ENCODE assay signal across 9 mouse cellular contexts in genomic region chr6:70813921-70814628, GRCm38 (mm10). TPM values are rescaled to one million over a fixed set of nuclear protein-coding genes. Genes with fewer than 3 reads are reported as not detected.
A peak's percentile ranks its signal among the peaks of the same experiment; 100 is the strongest.
DNase-seq lines count a peak whose midpoint lies in the region; TF ChIP-seq lines count a peak whose summit lies in the region.
"Had no signal": no experiment of that assay in that cellular context is flagged by ENCODE, and none has a peak within 500 bp of the region (broad histone marks: within the 10 kb centered on the region; RNA-seq: fewer than 3 reads in every experiment).

No protein-coding gene starts in this region.

- TF ChIP-seq RAD21 in CH12.LX (IDR thresholded peaks at IDR 0.05; ENCODE audit: low read depth, low read length): no peak; the same call in 1 of the 2 replicates

- H3K27ac ChIP-seq in CH12.LX (ENCODE audit: insufficient read depth, low read depth): 0 out of 2 replicates have a peak overlapping the region, but pooled peaks have one; percentile 1
- H3K27ac ChIP-seq: midbrain, embryonic 12.5 days had no signal

- no peaks in the 10 kb centered on the region for H3K36me3 ChIP-seq in CH12.LX (replicated peaks in 1 of 2; ENCODE audit: control insufficient read depth in 1 of 2, insufficient read depth in 1 of 2, low read length in 1 of 2)
- H3K36me3 ChIP-seq: midbrain, embryonic 12.5 days had no signal

- intact Hi-C loops in left cerebral cortex, postnatal 36 days (cut with DNase I): loop anchor here (10.0 kb wide), 1 partner anchor 311 kb away; no protein-coding TSS in a partner anchor

- peak; percentile 20; the same call in 1 of the 2 replicates for TF ChIP-seq POLR2A in CH12.LX (IDR thresholded peaks at IDR 0.05; ENCODE audit: low read depth, low read length)

- peak overlapping the region; percentile 13; the same call in 1 of the 2 replicates for H3K9ac ChIP-seq in CH12.LX (ENCODE audit: insufficient read depth, low read depth)
- H3K9ac ChIP-seq: midbrain, embryonic 12.5 days had no signal

- in situ Hi-C loops in CH12.LX (cut with MboI; ENCODE audit: low pct_ligation_motif_present, low pct_unique_long_range_greater_than_20kb, low sequenced_read_pairs): loop anchor here (25.0 kb wide), 1 partner anchor 323 kb away; the partner anchor contains the start of gene Thnsl2

- peak; percentile 96 for TF ChIP-seq EP300 in CH12.LX (IDR thresholded peaks at IDR 0.05; ENCODE audit: low read length)

- TF ChIP-seq CTCF in CH12.LX (conservative IDR thresholded peaks at IDR 0.05 in 1 of 2, IDR thresholded peaks at IDR 0.05 in 1 of 2; ENCODE audit: low read depth in 2 of 2, low read length in 2 of 2): no peak

- no peaks in the 10 kb centered on the region for H3K9me3 ChIP-seq in CH12.LX (replicated peaks; ENCODE audit: low read length)
- H3K9me3 ChIP-seq: midbrain, embryonic 12.5 days had no signal

- peak overlapping the region; percentile 65; the same call in 1 of the 2 replicates for H3K4me2 ChIP-seq in CH12.LX (ENCODE audit: insufficient read depth, low read depth, poor library complexity, severe bottlenecking)
- H3K4me2 ChIP-seq: midbrain, embryonic 12.5 days had no signal

- no peaks in the 10 kb centered on the region for H3K79me2 ChIP-seq in CH12.LX (replicated peaks; ENCODE audit: control insufficient read depth, extremely low read depth, insufficient read depth, poor library complexity, severe bottlenecking)

- peaks cover 20 to 30% of the 10 kb centered on the region in 2 experiments for H3K4me1 ChIP-seq in CH12.LX (ENCODE audit: control insufficient read depth in 1 of 2, insufficient read depth in 2 of 2)
- H3K4me1 ChIP-seq: midbrain, embryonic 12.5 days had no signal

- dilution Hi-C loops in CH12.LX (cut with MboI; ENCODE audit: extremely low pct_ligation_motif_present, extremely low pct_unique_long_range_greater_than_20kb, low sequenced_read_pairs): no loop called here

- no peaks in the 10 kb centered on the region for H3K27me3 ChIP-seq in CH12.LX (replicated peaks)
- H3K27me3 ChIP-seq: midbrain, embryonic 12.5 days had no signal

- H3K4me3 ChIP-seq in CH12.LX (replicated peaks in 1 of 3; ENCODE audit: low read depth in 2 of 3, low read length in 2 of 3, poor library complexity in 1 of 3): no peak overlapping the region
- H3K4me3 ChIP-seq: erythroblast, embryonic 14.5 days; midbrain, embryonic 12.5 days had no signal

- DNase-seq in B cell, adult 2 months: peak; percentile 92 to 96
- peak; percentile 89 for DNase-seq in CH12.LX (ENCODE audit: extremely low read depth)
- DNase-seq in kidney, postnatal 10 days: peak; percentile 56
- peak; percentile 83 to 85 for DNase-seq in spleen, postnatal 36 days (ENCODE audit: low spot score in 2 of 2)
- DNase-seq in layer of hippocampus, adult 11-12 months (ENCODE audit: low spot score): no peak
- no peak for DNase-seq in left cerebral cortex, postnatal 36 days (ENCODE audit: low spot score in 2 of 2)
- no peak for DNase-seq in gastrocnemius, adult 18-20 months (ENCODE audit: low spot score)

TF ChIP-seq in CH12.LX, 34 proteins besides CTCF, POLR2A, EP300 and RAD21:
- TF ChIP-seq IRF4 (IDR thresholded peaks at IDR 0.05; ENCODE audit: low read depth, low read length): peak; percentile 97
- 0 out of 2 replicates have a peak, but pooled peaks have one; percentile 11 for TF ChIP-seq UBTF (IDR thresholded peaks at IDR 0.05; ENCODE audit: low read depth, low read length)
- peak; percentile 99 for TF ChIP-seq BHLHE40 (IDR thresholded peaks at IDR 0.05; ENCODE audit: low read depth, low read length)
- peak; percentile 90; the same call in 1 of the 2 replicates for TF ChIP-seq RCOR1 (conservative IDR thresholded peaks at IDR 0.05; ENCODE audit: low read depth, low read length)
- peak; percentile 94 for TF ChIP-seq JUN (IDR thresholded peaks at IDR 0.05; ENCODE audit: insufficient read depth, low read depth, low read length)
- no peak for TF ChIP-seq GABPA (IDR thresholded peaks at IDR 0.05; ENCODE audit: insufficient replicate concordance, low read depth, low read length)
- no peak for TF ChIP-seq USF1 (IDR thresholded peaks at IDR 0.05; ENCODE audit: low read depth, low read length)
- peak; percentile 82 for TF ChIP-seq JUND (conservative IDR thresholded peaks at IDR 0.05; ENCODE audit: low read depth, low read length)
- TF ChIP-seq MAFK (IDR thresholded peaks at IDR 0.05; ENCODE audit: insufficient replicate concordance, low read length): peak; percentile 59
- 0 out of 2 replicates have a peak, but pooled peaks have one; percentile 83 for TF ChIP-seq MAZ (IDR thresholded peaks at IDR 0.05; ENCODE audit: low read depth, low read length)
- TF ChIP-seq ELF1 (IDR thresholded peaks at IDR 0.05; ENCODE audit: low read depth, low read length): peak; percentile 48; the same call in 1 of the 2 replicates
- peak; percentile 57 for TF ChIP-seq MAX (IDR thresholded peaks at IDR 0.05; ENCODE audit: low read length)
- no peak for TF ChIP-seq PAX5 (IDR thresholded peaks at IDR 0.05; ENCODE audit: low read length)
- no peak for TF ChIP-seq ZC3H11A (IDR thresholded peaks at IDR 0.05; ENCODE audit: low read depth, low read length)
- no peak for TF ChIP-seq ZKSCAN1 (IDR thresholded peaks at IDR 0.05; ENCODE audit: borderline replicate concordance, low read depth, low read length)
- peak; percentile 65 for TF ChIP-seq CHD2 (IDR thresholded peaks at IDR 0.05; ENCODE audit: low read length)
- peak; percentile 95 for TF ChIP-seq TCF12 (IDR thresholded peaks at IDR 0.05; ENCODE audit: low read depth, low read length)
- peak; percentile 84 for TF ChIP-seq MEF2A (IDR thresholded peaks at IDR 0.05; ENCODE audit: borderline replicate concordance, low read depth, low read length)
- TF ChIP-seq NRF1 (IDR thresholded peaks at IDR 0.05; ENCODE audit: low read depth, low read length): no peak
- peak; percentile 40; the same call in 1 of the 2 replicates for TF ChIP-seq ZNF384 (IDR thresholded peaks at IDR 0.05; ENCODE audit: low read depth, low read length)
- TF ChIP-seq USF2 (conservative IDR thresholded peaks at IDR 0.05; ENCODE audit: low read depth, low read length): no peak; the same call in 1 of the 2 replicates
- TF ChIP-seq MYC (IDR thresholded peaks at IDR 0.05; ENCODE audit: low read depth, low read length): peak; percentile 70; the same call in 1 of the 2 replicates
- peak; percentile 94 for TF ChIP-seq SIN3A (IDR thresholded peaks at IDR 0.05; ENCODE audit: low read length)
- TF ChIP-seq ETS1 (conservative IDR thresholded peaks at IDR 0.05; ENCODE audit: low read depth, low read length): peak; percentile 99

RNA-seq across cellular contexts. Expression of gene Rpia, which starts 22.0 kb away (rescaled TPM):
- total RNA-seq in CH12.LX (2012; rRNA removed) (55.7 and 76.1 TPM in 2 replicates), CH12.LX (2014; rRNA removed) (61.8 and 65.1 TPM in 2 replicates)
- 57.8 and 68.9 TPM in 2 replicates for polyA plus RNA-seq in CH12.LX (2012; ENCODE audit: insufficient read length, low read depth)
- total RNA-seq in left cerebral cortex, postnatal 36 days (2021): 10 to 100 TPM; 11.1 to 14.3 TPM
- total RNA-seq in gastrocnemius, adult 18-20 months (2021): 10 to 100 TPM; 15.8 to 16.0 TPM

RNA-seq across cellular contexts. Expression of gene Eif2ak3, which starts 30.2 kb away (rescaled TPM):
- total RNA-seq in CH12.LX (2012; rRNA removed): 38.9 and 39.5 TPM in 2 replicates
- 23.1 and 24.9 TPM in 2 replicates for total RNA-seq in CH12.LX (2014; rRNA removed)
- polyA plus RNA-seq in CH12.LX (2012; ENCODE audit: insufficient read length, low read depth): 21.2 and 26.2 TPM in 2 replicates
- total RNA-seq in left cerebral cortex, postnatal 36 days (2021): 10 to 100 TPM; 23.4 to 25.2 TPM
- total RNA-seq in gastrocnemius, adult 18-20 months (2021): 1 to 10 TPM; 2.7 to 3.9 TPM

Comparison
In these comparisons a context has a peak if more than half of its experiments do, and no peak if none do; other contexts are left out.
1. DNase-seq: peak in B cell, adult 2 months (2 of 2), CH12.LX (single experiment), kidney, postnatal 10 days (single experiment) and spleen, postnatal 36 days (2 of 2); none in layer of hippocampus, adult 11-12 months (single experiment), left cerebral cortex, postnatal 36 days (0 of 2) and gastrocnemius, adult 18-20 months (single experiment).
2. RNA of gene Eif2ak3, which starts 30.2 kb away (total RNA-seq): 23.1 to 39.5 TPM in CH12.LX and 23.4 to 25.2 TPM in left cerebral cortex, postnatal 36 days; 2.7 to 3.9 TPM in gastrocnemius, adult 18-20 months; every median in the first group is over 4 times any median in the second.